Mouse (Mus musculus): ENCODE measurements around the gene Slc12a6. TPM values are rescaled to one million over a fixed set of nuclear protein-coding genes. Genes with fewer than 3 reads are reported as not detected.
A peak's percentile ranks its signal among the peaks of the same experiment; 100 is the strongest.

Slc12a6 gene
- polyA plus RNA-seq, 1 experiment from 2014 or later = 10.3 TPM

GRCm38 (mm10) chr2:112266780-112267179 is 1.2 kb downstream of the Slc12a6 start:
- no peaks in the 10 kb centered on the region for H3K9me3 ChIP-seq (replicated peaks; ENCODE audit: control insufficient read depth, low read length)
- H3K27me3 ChIP-seq (ENCODE audit: control insufficient read depth, insufficient read depth, low read length) = no peaks in the 10 kb centered on the region
- H3K4me3 ChIP-seq (ENCODE audit: low read depth, low read length) = no peak overlapping the region
- no peak overlapping the region for H3K9ac ChIP-seq (replicated peaks; ENCODE audit: low read length)
- H3K27ac ChIP-seq (replicated peaks; ENCODE audit: low read depth, low read length) = no peak overlapping the region
- DNase-seq (ENCODE audit: low spot score) = no peak
- H3K4me1 ChIP-seq (ENCODE audit: control insufficient read depth, insufficient read depth, low read length) = no peaks in the 10 kb centered on the region
- H3K36me3 ChIP-seq (replicated peaks; ENCODE audit: control insufficient read depth, insufficient read depth, low read depth, low read length) = no peaks in the 10 kb centered on the region
- peak overlapping the region; percentile 82 for H3K4me2 ChIP-seq (ENCODE audit: low read depth, low read length)
- ATAC-seq (replicated peaks; ENCODE audit: insufficient number of reproducible peaks, low FRiP score, low TSS enrichment, low read depth) = no peak
- 71% methylated on average over 10 of the region's 10 CpGs for WGBS

- no peaks in the 10 kb centered on the region for H3K4me1 ChIP-seq (ENCODE audit: control insufficient read depth, insufficient read depth, low read length)
- H3K27ac ChIP-seq (replicated peaks; ENCODE audit: low read depth, low read length) = no peak overlapping the region
- DNase-seq (ENCODE audit: low spot score) (no peak), ATAC-seq (replicated peaks; ENCODE audit: insufficient number of reproducible peaks, low FRiP score, low TSS enrichment, low read depth) (no peak)
- 83% methylated on average over 8 of the region's 8 CpGs for WGBS
- H3K27me3 ChIP-seq (ENCODE audit: control insufficient read depth, insufficient read depth, low read length) = no peaks in the 10 kb centered on the region
- H3K4me3 ChIP-seq (ENCODE audit: low read depth, low read length) = no peak overlapping the region
- no peak overlapping the region for H3K9ac ChIP-seq (replicated peaks; ENCODE audit: low read length)
- H3K36me3 ChIP-seq (replicated peaks; ENCODE audit: control insufficient read depth, insufficient read depth, low read depth, low read length) = no peaks in the 10 kb centered on the region
- H3K9me3 ChIP-seq (replicated peaks; ENCODE audit: control insufficient read depth, low read length) = no peaks in the 10 kb centered on the region
- no peak overlapping the region for H3K4me2 ChIP-seq (ENCODE audit: low read depth, low read length)
Observed at GRCm38 (mm10) chr2:112267547-112268269, 2.1 kb downstream of the Slc12a6 start.

GRCm38 (mm10) chr2:112270011-112270410 is 4.4 kb downstream of the Slc12a6 start:
- Histone ChIP-seq H3K36me3 (replicated peaks; ENCODE audit: control insufficient read depth, insufficient read depth, low read depth, low read length) (no peaks in the 10 kb centered on the region), H3K27me3 (ENCODE audit: control insufficient read depth, insufficient read depth, low read length) (no peaks in the 10 kb centered on the region), H3K9ac (replicated peaks; ENCODE audit: low read length) (no peak overlapping the region), H3K4me2 (ENCODE audit: low read depth, low read length) (no peak overlapping the region), H3K27ac (replicated peaks; ENCODE audit: low read depth, low read length) (no peak overlapping the region), H3K4me3 (ENCODE audit: low read depth, low read length) (no peak overlapping the region), H3K4me1 (ENCODE audit: control insufficient read depth, insufficient read depth, low read length) (no peaks in the 10 kb centered on the region), H3K9me3 (replicated peaks; ENCODE audit: control insufficient read depth, low read length) (no peaks in the 10 kb centered on the region)
- 91% methylated on average over 2 of the region's 2 CpGs for WGBS
- no peak for ATAC-seq (replicated peaks; ENCODE audit: insufficient number of reproducible peaks, low FRiP score, low TSS enrichment, low read depth)
- no peak for DNase-seq (ENCODE audit: low spot score)

- DNase-seq (ENCODE audit: low spot score) (no peak), ATAC-seq (replicated peaks; ENCODE audit: insufficient number of reproducible peaks, low FRiP score, low TSS enrichment, low read depth) (no peak)
- Histone ChIP-seq H3K27ac (replicated peaks; ENCODE audit: low read depth, low read length) (no peak overlapping the region), H3K9me3 (replicated peaks; ENCODE audit: control insufficient read depth, low read length) (no peaks in the 10 kb centered on the region), H3K9ac (replicated peaks; ENCODE audit: low read length) (no peak overlapping the region), H3K27me3 (ENCODE audit: control insufficient read depth, insufficient read depth, low read length) (no peaks in the 10 kb centered on the region), H3K4me2 (ENCODE audit: low read depth, low read length) (no peak overlapping the region), H3K4me1 (ENCODE audit: control insufficient read depth, insufficient read depth, low read length) (no peaks in the 10 kb centered on the region), H3K36me3 (replicated peaks; ENCODE audit: control insufficient read depth, insufficient read depth, low read depth, low read length) (no peaks in the 10 kb centered on the region), H3K4me3 (ENCODE audit: low read depth, low read length) (no peak overlapping the region)
- WGBS = 79% methylated on average over 2 of the region's 2 CpGs
Observed at GRCm38 (mm10) chr2:112272909-112273308, 7.3 kb downstream of the Slc12a6 start.

- Histone ChIP-seq H3K27ac (replicated peaks; ENCODE audit: low read depth, low read length) (no peak overlapping the region), H3K9ac (replicated peaks; ENCODE audit: low read length) (no peak overlapping the region), H3K4me1 (ENCODE audit: control insufficient read depth, insufficient read depth, low read length) (no peaks in the 10 kb centered on the region), H3K36me3 (replicated peaks; ENCODE audit: control insufficient read depth, insufficient read depth, low read depth, low read length) (no peaks in the 10 kb centered on the region), H3K9me3 (replicated peaks; ENCODE audit: control insufficient read depth, low read length) (no peaks in the 10 kb centered on the region), H3K27me3 (ENCODE audit: control insufficient read depth, insufficient read depth, low read length) (no peaks in the 10 kb centered on the region), H3K4me2 (ENCODE audit: low read depth, low read length) (no peak overlapping the region), H3K4me3 (ENCODE audit: low read depth, low read length) (no peak overlapping the region)
- no peak for ATAC-seq (replicated peaks; ENCODE audit: insufficient number of reproducible peaks, low FRiP score, low TSS enrichment, low read depth)
- no peak for DNase-seq (ENCODE audit: low spot score)
- WGBS = 92% methylated on average over 6 of the region's 6 CpGs
Observed at GRCm38 (mm10) chr2:112273474-112273873, 7.8 kb downstream of the Slc12a6 start.

GRCm38 (mm10) chr2:112276870-112277269 is 11.2 kb downstream of the Slc12a6 start:
- DNase-seq (ENCODE audit: low spot score) = no peak
- H3K4me1 ChIP-seq (ENCODE audit: control insufficient read depth, insufficient read depth, low read length) = no peaks in the 10 kb centered on the region

GRCm38 (mm10) chr2:112282846-112283245 is 17.2 kb downstream of the Slc12a6 start:
- Histone ChIP-seq H3K27me3 (ENCODE audit: control insufficient read depth, insufficient read depth, low read length) (no peaks in the 10 kb centered on the region), H3K4me3 (ENCODE audit: low read depth, low read length) (no peak overlapping the region), H3K27ac (replicated peaks; ENCODE audit: low read depth, low read length) (no peak overlapping the region), H3K4me2 (ENCODE audit: low read depth, low read length) (no peak overlapping the region), H3K9me3 (replicated peaks; ENCODE audit: control insufficient read depth, low read length) (no peaks in the 10 kb centered on the region), H3K4me1 (ENCODE audit: control insufficient read depth, insufficient read depth, low read length) (no peaks in the 10 kb centered on the region), H3K36me3 (replicated peaks; ENCODE audit: control insufficient read depth, insufficient read depth, low read depth, low read length) (no peaks in the 10 kb centered on the region), H3K9ac (replicated peaks; ENCODE audit: low read length) (no peak overlapping the region)
- ATAC-seq (replicated peaks; ENCODE audit: insufficient number of reproducible peaks, low FRiP score, low TSS enrichment, low read depth) (no peak), DNase-seq (ENCODE audit: low spot score) (no peak)
- 90% methylated on average over 1 of the region's 1 CpGs for WGBS

More at GRCm38 (mm10) chr2:112276870-112277269, 11.2 kb downstream of the Slc12a6 start:
- WGBS = 94% methylated on average over 3 of the region's 3 CpGs
- Histone ChIP-seq H3K9ac (replicated peaks; ENCODE audit: low read length) (no peak overlapping the region), H3K36me3 (replicated peaks; ENCODE audit: control insufficient read depth, insufficient read depth, low read depth, low read length) (no peaks in the 10 kb centered on the region), H3K27me3 (ENCODE audit: control insufficient read depth, insufficient read depth, low read length) (no peaks in the 10 kb centered on the region), H3K27ac (replicated peaks; ENCODE audit: low read depth, low read length) (no peak overlapping the region), H3K9me3 (replicated peaks; ENCODE audit: control insufficient read depth, low read length) (no peaks in the 10 kb centered on the region), H3K4me2 (ENCODE audit: low read depth, low read length) (no peak overlapping the region), H3K4me3 (ENCODE audit: low read depth, low read length) (no peak overlapping the region)
- no peak for ATAC-seq (replicated peaks; ENCODE audit: insufficient number of reproducible peaks, low FRiP score, low TSS enrichment, low read depth)

- Histone ChIP-seq H3K27me3 (ENCODE audit: control insufficient read depth, insufficient read depth, low read length) (no peaks in the 10 kb centered on the region), H3K36me3 (replicated peaks; ENCODE audit: control insufficient read depth, insufficient read depth, low read depth, low read length) (no peaks in the 10 kb centered on the region), H3K4me2 (ENCODE audit: low read depth, low read length) (peak overlapping the region; percentile 65), H3K9ac (replicated peaks; ENCODE audit: low read length) (peak overlapping the region; percentile 64), H3K27ac (replicated peaks; ENCODE audit: low read depth, low read length) (no peak overlapping the region), H3K9me3 (replicated peaks; ENCODE audit: control insufficient read depth, low read length) (no peaks in the 10 kb centered on the region), H3K4me3 (ENCODE audit: low read depth, low read length) (peak overlapping the region; percentile 35), H3K4me1 (ENCODE audit: control insufficient read depth, insufficient read depth, low read length) (no peaks in the 10 kb centered on the region)
- WGBS = 2% methylated on average over 21 of the region's 21 CpGs
- DNase-seq (ENCODE audit: low spot score) = peak; percentile 74
- peak; percentile 97 for ATAC-seq (replicated peaks; ENCODE audit: insufficient number of reproducible peaks, low FRiP score, low TSS enrichment, low read depth)
Observed at GRCm38 (mm10) chr2:112284363-112285030, 18.9 kb downstream of the Slc12a6 start.

All from embryonic facial prominence, embryonic 11.5 days (tissue).